Mouse (Mus musculus) lung, adult 2 months (tissue): ENCODE measurements around the gene Kcnab2. TPM values are rescaled to one million over a fixed set of nuclear protein-coding genes. Genes with fewer than 3 reads are reported as not detected.

Source experiments
- DNase-seq: peaks from one replicate; pipeline ENCODE4 v3.0.0; 2022
- H3K4me1 ChIP-seq: fragments of 200-500 bp; 2 replicates; pipeline ENCODE4 v1.6.1; 2011; ENCODE audit warnings: low read length; ENCODE audit not compliant: control insufficient read depth, insufficient read depth
- H3K4me3 ChIP-seq: fragments of 200-500 bp; replicated peaks from 2 replicates; pipeline ENCODE3; 2011; ENCODE audit warnings: low read depth, mild to moderate bottlenecking, control low read depth, low read length; ENCODE audit errors: extremely low read depth
- CTCF ChIP-seq: fragments of 200-500 bp; IDR thresholded peaks from 2 replicates; pipeline ENCODE4 v1.5.1; 2011; ENCODE audit warnings: mild to moderate bottlenecking, low read length, control low read depth; ENCODE audit not compliant: insufficient read depth
- POLR2A ChIP-seq: fragments of 200-500 bp; IDR thresholded peaks from 2 replicates; pipeline ENCODE4 v1.6.1; 2011; ENCODE audit warnings: low read depth, mild to moderate bottlenecking, control low read depth, low read length, borderline replicate concordance; ENCODE audit errors: extremely low read depth
- WGBS: fragments of 180-500 bp; shearing (Covaris S2); methylation state at CpG from one replicate; pipeline ENCODE4 v1.1.7; 2018; 5-methylcytosine and 5-hydroxymethylcytosine counted together
- polyA plus RNA-seq: library from polyadenylated mRNA; depleted of rRNA; stranded (reverse); fragments of >200 nt; gene quantifications from 2 replicates; pipeline ENCODE4 v1.2.3, GENCODE M21; 2012; rRNA removed

Kcnab2 gene
- polyA plus RNA-seq, result 6.9 and 8.6 TPM in 2 replicates

- TF ChIP-seq CTCF, result no peak
- 0 out of 2 replicates have a peak, but pooled peaks have one; percentile 18 for TF ChIP-seq POLR2A
- Histone ChIP-seq H3K4me1 (no peaks in the 10 kb centered on the region), H3K4me3 (peak within 1 kb of the TSS; percentile 97)
- WGBS, result under 1% methylated on average over 63 of the region's 63 CpGs
- peak; percentile 98 for DNase-seq
Observed at GRCm38 (mm10) chr4:152477466-152478223, at the start of gene Kcnab2. Kcnab2 (minus strand) TSS chr4:152477871.

- Histone ChIP-seq H3K4me1 (no peaks in the 10 kb centered on the region), H3K4me3 (no peak overlapping the region)
- peak; percentile 78 for TF ChIP-seq CTCF
- no peak for TF ChIP-seq POLR2A
- 29% methylated on average over 6 of the region's 6 CpGs for WGBS
- peak; percentile 31 for DNase-seq
Observed at GRCm38 (mm10) chr4:152520083-152520482, 42.4 kb upstream of the Kcnab2 start.

- H3K4me3 ChIP-seq, result no peak overlapping the region
- no peak for DNase-seq
- 74% methylated on average over 10 of the region's 10 CpGs for WGBS
- TF ChIP-seq CTCF (no peak), POLR2A (no peak)
- no peaks in the 10 kb centered on the region for H3K4me1 ChIP-seq
Observed at GRCm38 (mm10) chr4:152519106-152519505, 41.4 kb upstream of the Kcnab2 start.

- 69% methylated on average over 7 of the region's 7 CpGs for WGBS
- Histone ChIP-seq H3K4me3 (no peak overlapping the region), H3K4me1 (no peaks in the 10 kb centered on the region)
- TF ChIP-seq CTCF, result no peak
- no peak for TF ChIP-seq POLR2A
- no peak for DNase-seq
Observed at GRCm38 (mm10) chr4:152514884-152515283, 37.2 kb upstream of the Kcnab2 start.

GRCm38 (mm10) chr4:152512221-152512925 is 34.7 kb upstream of the Kcnab2 start:
- no peaks in the 10 kb centered on the region for H3K4me1 ChIP-seq
- H3K4me3 ChIP-seq, result no peak overlapping the region
- WGBS, result 81% methylated on average over 18 of the region's 18 CpGs
- DNase-seq, result no peak
- TF ChIP-seq POLR2A, result no peak
- no peak for TF ChIP-seq CTCF

GRCm38 (mm10) chr4:152494360-152494879 is 16.7 kb upstream of the Kcnab2 start:
- TF ChIP-seq POLR2A (no peak), CTCF (no peak)
- DNase-seq, result no peak
- 30% methylated on average over 20 of the region's 20 CpGs for WGBS
- H3K4me3 ChIP-seq, result no peak overlapping the region
- no peaks in the 10 kb centered on the region for H3K4me1 ChIP-seq

- H3K4me1 ChIP-seq, result no peaks in the 10 kb centered on the region
- WGBS, result 40% methylated on average over 15 of the region's 15 CpGs
- no peak overlapping the region for H3K4me3 ChIP-seq
- TF ChIP-seq CTCF (peak; percentile 75), POLR2A (no peak)
- DNase-seq, result peak; percentile 75
Observed at GRCm38 (mm10) chr4:152491250-152491899, 13.7 kb upstream of the Kcnab2 start.

GRCm38 (mm10) chr4:152490311-152490710 is 12.6 kb upstream of the Kcnab2 start:
- DNase-seq, result no peak
- 79% methylated on average over 14 of the region's 14 CpGs for WGBS
- H3K4me1 ChIP-seq, result no peaks in the 10 kb centered on the region
- no peak overlapping the region for H3K4me3 ChIP-seq
- TF ChIP-seq CTCF, result no peak
- TF ChIP-seq POLR2A, result no peak

GRCm38 (mm10) chr4:152488046-152488445 is 10.4 kb upstream of the Kcnab2 start:
- WGBS, result 82% methylated on average over 10 of the region's 10 CpGs
- no peak overlapping the region for H3K4me3 ChIP-seq
- no peak for TF ChIP-seq POLR2A
- no peak for TF ChIP-seq CTCF

More at GRCm38 (mm10) chr4:152488046-152488445, 10.4 kb upstream of the Kcnab2 start:
- no peaks in the 10 kb centered on the region for H3K4me1 ChIP-seq
- DNase-seq, result no peak
